Mouse (Mus musculus): ENCODE data around the gene Krtap19-5. TPM values are rescaled to one million over a fixed set of nuclear protein-coding genes. Genes with fewer than 3 reads are reported as not detected.
A peak's percentile ranks its signal among the peaks of the same experiment; 100 is the strongest.

Gene Krtap19-5
- polyA plus RNA-seq, 1 experiment = not detected

- 95% methylated on average over 3 of the region's 3 CpGs for WGBS
- H3K4me3 ChIP-seq (ENCODE audit: low read depth, low read length) = no peak within 1 kb of the TSS
- H3K27ac ChIP-seq (ENCODE audit: insufficient read depth, low read depth, low read length) = no peak within 1 kb of the TSS
- H3K27me3 ChIP-seq (ENCODE audit: control insufficient read depth, insufficient read depth, low read length) = no peaks in the 10 kb centered on the region
- TF ChIP-seq POLR2A (IDR thresholded peaks at IDR 0.05; ENCODE audit: low read depth, low read length) = no peak
- no peaks in the 10 kb centered on the region for H3K4me1 ChIP-seq (ENCODE audit: control insufficient read depth, insufficient read depth, insufficient read length, low read length)
- no peaks in the 10 kb centered on the region for H3K36me3 ChIP-seq (ENCODE audit: control insufficient read depth, insufficient read depth, low read length)
Measured at GRCm38 (mm10) chr16:88874169-88874568, 22.1 kb downstream of the Krtap19-5 start, which contains the start of gene Krtap19-2. TSS of gene Krtap19-2 (minus strand) at chr16:88874269.

- WGBS = 81% methylated on average over 6 of the region's 6 CpGs
- Histone ChIP-seq H3K27ac (ENCODE audit: insufficient read depth, low read depth, low read length) (no peak within 1 kb of the TSS), H3K4me1 (ENCODE audit: control insufficient read depth, insufficient read depth, insufficient read length, low read length) (no peaks in the 10 kb centered on the region)
Measured at GRCm38 (mm10) chr16:88869311-88869710, 26.9 kb downstream of the Krtap19-5 start, which contains the start of gene Krtap19-1. TSS of gene Krtap19-1 (minus strand) at chr16:88869411.

GRCm38 (mm10) chr16:88864887-88865407 is 31.3 kb downstream of the Krtap19-5 start:
- no peaks in the 10 kb centered on the region for H3K36me3 ChIP-seq (ENCODE audit: control insufficient read depth, insufficient read depth, low read length)
- no peak overlapping the region for H3K27ac ChIP-seq (ENCODE audit: insufficient read depth, low read depth, low read length)
- no peak for TF ChIP-seq CTCF (IDR thresholded peaks at IDR 0.05; ENCODE audit: extremely low read depth, insufficient read length, insufficient replicate concordance, low read depth, low read length)
- no peak for TF ChIP-seq POLR2A (IDR thresholded peaks at IDR 0.05; ENCODE audit: low read depth, low read length)
- H3K4me1 ChIP-seq (ENCODE audit: control insufficient read depth, insufficient read depth, insufficient read length, low read length) = no peaks in the 10 kb centered on the region
- WGBS = 75% methylated on average over 4 of the region's 4 CpGs
- H3K27me3 ChIP-seq (ENCODE audit: control insufficient read depth, insufficient read depth, low read length) = no peaks in the 10 kb centered on the region
- no peak overlapping the region for H3K4me3 ChIP-seq (ENCODE audit: low read depth, low read length)

More at GRCm38 (mm10) chr16:88869311-88869710, 26.9 kb downstream of the Krtap19-5 start, which contains the start of gene Krtap19-1:
- no peaks in the 10 kb centered on the region for H3K36me3 ChIP-seq (ENCODE audit: control insufficient read depth, insufficient read depth, low read length)
- H3K27me3 ChIP-seq (ENCODE audit: control insufficient read depth, insufficient read depth, low read length) = no peaks in the 10 kb centered on the region
- no peak for TF ChIP-seq CTCF (IDR thresholded peaks at IDR 0.05; ENCODE audit: extremely low read depth, insufficient read length, insufficient replicate concordance, low read depth, low read length)
- TF ChIP-seq POLR2A (IDR thresholded peaks at IDR 0.05; ENCODE audit: low read depth, low read length) = no peak
- no peak within 1 kb of the TSS for H3K4me3 ChIP-seq (ENCODE audit: low read depth, low read length)

- Histone ChIP-seq H3K36me3 (ENCODE audit: control insufficient read depth, insufficient read depth, low read length) (no peaks in the 10 kb centered on the region), H3K27me3 (ENCODE audit: control insufficient read depth, insufficient read depth, low read length) (no peaks in the 10 kb centered on the region), H3K4me3 (ENCODE audit: low read depth, low read length) (no peak overlapping the region), H3K4me1 (ENCODE audit: control insufficient read depth, insufficient read depth, insufficient read length, low read length) (no peaks in the 10 kb centered on the region), H3K27ac (ENCODE audit: insufficient read depth, low read depth, low read length) (no peak overlapping the region)
- 12% methylated on average over 5 of the region's 5 CpGs for WGBS
- TF ChIP-seq CTCF (IDR thresholded peaks at IDR 0.05; ENCODE audit: extremely low read depth, insufficient read length, insufficient replicate concordance, low read depth, low read length) (peak; percentile 36; the same call in 1 of the 2 replicates), POLR2A (IDR thresholded peaks at IDR 0.05; ENCODE audit: low read depth, low read length) (no peak)
Measured at GRCm38 (mm10) chr16:88851450-88851849, 44.8 kb downstream of the Krtap19-5 start.

GRCm38 (mm10) chr16:88848558-88848957 is 47.7 kb downstream of the Krtap19-5 start:
- H3K4me1 ChIP-seq (ENCODE audit: control insufficient read depth, insufficient read depth, insufficient read length, low read length) = no peaks in the 10 kb centered on the region
- H3K4me3 ChIP-seq (ENCODE audit: low read depth, low read length) = no peak overlapping the region
- H3K36me3 ChIP-seq (ENCODE audit: control insufficient read depth, insufficient read depth, low read length) = no peaks in the 10 kb centered on the region
- TF ChIP-seq POLR2A (IDR thresholded peaks at IDR 0.05; ENCODE audit: low read depth, low read length) (no peak), CTCF (IDR thresholded peaks at IDR 0.05; ENCODE audit: extremely low read depth, insufficient read length, insufficient replicate concordance, low read depth, low read length) (no peak)
- H3K27me3 ChIP-seq (ENCODE audit: control insufficient read depth, insufficient read depth, low read length) = no peaks in the 10 kb centered on the region
- 72% methylated on average over 4 of the region's 4 CpGs for WGBS
- no peak overlapping the region for H3K27ac ChIP-seq (ENCODE audit: insufficient read depth, low read depth, low read length)

- Histone ChIP-seq H3K36me3 (ENCODE audit: control insufficient read depth, insufficient read depth, low read length) (no peaks in the 10 kb centered on the region), H3K4me1 (ENCODE audit: control insufficient read depth, insufficient read depth, insufficient read length, low read length) (no peaks in the 10 kb centered on the region), H3K4me3 (ENCODE audit: low read depth, low read length) (no peak overlapping the region), H3K27me3 (ENCODE audit: control insufficient read depth, insufficient read depth, low read length) (no peaks in the 10 kb centered on the region), H3K27ac (ENCODE audit: insufficient read depth, low read depth, low read length) (no peak overlapping the region)
- 82% methylated on average over 1 of the region's 1 CpGs for WGBS
- TF ChIP-seq CTCF (IDR thresholded peaks at IDR 0.05; ENCODE audit: extremely low read depth, insufficient read length, insufficient replicate concordance, low read depth, low read length) = no peak
- TF ChIP-seq POLR2A (IDR thresholded peaks at IDR 0.05; ENCODE audit: low read depth, low read length) = no peak
Measured at GRCm38 (mm10) chr16:88847363-88847762, 48.9 kb downstream of the Krtap19-5 start.

Other genes with a start within 250 kb of the Krtap19-5 start
- gene Krtap26-1, start 248.7 kb downstream of the Krtap19-5 start, polyA plus RNA-seq (2012; rRNA removed) = not detected in 2 replicates
- not detected in 2 replicates for gene Krtap27-1, start 224.8 kb downstream of the Krtap19-5 start, polyA plus RNA-seq (2012; rRNA removed)
- not detected in 2 replicates for gene 2310061N02Rik, start 188.5 kb downstream of the Krtap19-5 start, polyA plus RNA-seq (2012; rRNA removed)
- not detected in 2 replicates for gene Krtap13-1, start 167.6 kb downstream of the Krtap19-5 start, polyA plus RNA-seq (2012; rRNA removed)
- gene Krtap13, start 144.8 kb downstream of the Krtap19-5 start, polyA plus RNA-seq (2012; rRNA removed) = not detected in 2 replicates
- gene 2310034C09Rik, start 137.6 kb downstream of the Krtap19-5 start, polyA plus RNA-seq (2012; rRNA removed) = not detected in 2 replicates
- gene 2310057N15Rik, start 122.3 kb downstream of the Krtap19-5 start, polyA plus RNA-seq (2012; rRNA removed) = not detected in 2 replicates
- not detected in 2 replicates for gene Gm5965, start 118.6 kb downstream of the Krtap19-5 start, polyA plus RNA-seq (2012; rRNA removed)
- gene Gm20741, start 84.2 kb downstream of the Krtap19-5 start, polyA plus RNA-seq (2012; rRNA removed) = not detected in 2 replicates
- gene Krtap15, start 76.2 kb downstream of the Krtap19-5 start, polyA plus RNA-seq (2012; rRNA removed) = not detected in 2 replicates
- gene Krtap14, start 70.3 kb downstream of the Krtap19-5 start, polyA plus RNA-seq (2012; rRNA removed) = not detected in 2 replicates
- not detected in 2 replicates for gene Krtap19-1, start 27.0 kb downstream of the Krtap19-5 start, polyA plus RNA-seq (2012; rRNA removed)
- not detected in 2 replicates for gene Krtap19-2, start 22.2 kb downstream of the Krtap19-5 start, polyA plus RNA-seq (2012; rRNA removed)
- gene Krtap19-3, start 18.4 kb downstream of the Krtap19-5 start, polyA plus RNA-seq (2012; rRNA removed) = not detected in 2 replicates
- not detected in 2 replicates for gene Krtap19-4, start 11.4 kb downstream of the Krtap19-5 start, polyA plus RNA-seq (2012; rRNA removed)
- gene Krtap19-9b, start 35.8 kb upstream of the Krtap19-5 start, polyA plus RNA-seq (2012; rRNA removed) = not detected in 2 replicates
- not detected in 2 replicates for gene Krtap16-3, start 66.4 kb upstream of the Krtap19-5 start, polyA plus RNA-seq (2012; rRNA removed)
- gene Krtap22-2, start 114.3 kb upstream of the Krtap19-5 start, polyA plus RNA-seq (2012; rRNA removed) = not detected in 2 replicates
- gene Gm10229, start 118.8 kb upstream of the Krtap19-5 start, polyA plus RNA-seq (2012; rRNA removed) = not detected in 2 replicates
- not detected in 2 replicates for gene Krtap6-1, start 135.2 kb upstream of the Krtap19-5 start, polyA plus RNA-seq (2012; rRNA removed)
- not detected in 2 replicates for gene Gm10228, start 145.0 kb upstream of the Krtap19-5 start, polyA plus RNA-seq (2012; rRNA removed)
- gene Krtap6-5, start 151.4 kb upstream of the Krtap19-5 start, polyA plus RNA-seq (2012; rRNA removed) = not detected in 2 replicates
- not detected in 2 replicates for gene 1110025L11Rik, start 167.5 kb upstream of the Krtap19-5 start, polyA plus RNA-seq (2012; rRNA removed)
- not detected in 2 replicates for gene Krtap6-3, start 187.6 kb upstream of the Krtap19-5 start, polyA plus RNA-seq (2012; rRNA removed)
- gene Gm6358, start 244.4 kb upstream of the Krtap19-5 start, polyA plus RNA-seq (2012; rRNA removed) = not detected in 2 replicates

Measured in small intestine, adult 2 months (tissue).